Mouse (Mus musculus) central nervous system, embryonic 18 days (tissue): Measurements from ENCODE around the gene Olig2. TPM values are rescaled to one million over a fixed set of nuclear protein-coding genes. Genes with fewer than 3 reads are reported as not detected.

Experiments
- polyA plus RNA-seq: library from polyadenylated mRNA; depleted of rRNA; stranded (reverse); fragments of >200 nt; gene quantifications from 2 replicates; pipeline ENCODE4 v1.2.3, GENCODE M21; 2012; rRNA removed

Gene Olig2
- polyA plus RNA-seq, result 29.6 and 30.6 TPM in 2 replicates

DNA sequence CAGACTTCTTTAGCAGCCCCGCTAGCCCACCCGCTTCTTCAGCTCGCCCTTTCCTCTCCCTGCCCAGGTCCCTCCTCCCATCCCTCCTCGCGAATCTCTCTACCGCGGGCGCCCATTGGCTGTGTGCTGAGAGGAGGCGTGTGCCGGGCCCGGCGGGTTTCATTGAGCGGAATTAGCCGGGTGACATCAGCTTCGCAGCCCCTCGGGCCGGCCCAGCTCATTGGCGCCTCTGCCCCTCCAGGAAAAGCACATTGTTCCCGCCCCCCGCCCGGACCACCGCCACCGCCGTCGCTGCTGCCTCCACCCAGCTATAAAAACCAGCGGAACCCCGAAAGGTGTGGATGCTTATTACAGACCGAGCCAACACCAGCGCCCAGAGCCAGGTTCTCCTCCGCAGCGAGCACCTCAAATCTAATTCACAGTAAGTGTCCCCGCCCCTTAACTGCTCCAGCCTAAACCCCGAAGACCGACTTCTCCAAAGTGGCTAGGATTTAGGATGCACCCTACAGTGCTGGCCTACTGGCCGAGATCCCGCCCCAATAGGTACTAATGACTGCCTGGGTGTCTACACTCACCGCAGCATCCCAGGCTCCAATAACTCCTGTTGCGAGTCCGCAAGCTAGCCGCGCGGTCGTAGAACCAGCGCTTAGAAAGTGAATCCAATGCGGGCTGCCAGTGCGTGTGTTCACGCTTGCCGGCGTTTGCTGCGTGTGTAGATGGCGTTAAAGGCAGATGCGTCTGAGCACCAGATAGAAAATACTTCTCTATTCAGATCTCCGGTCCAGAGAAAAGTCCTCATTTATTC is at the start of gene Olig2:
Olig2 (plus strand) TSS at position 225 of the 805 bp plus-strand sequence.

DNA sequence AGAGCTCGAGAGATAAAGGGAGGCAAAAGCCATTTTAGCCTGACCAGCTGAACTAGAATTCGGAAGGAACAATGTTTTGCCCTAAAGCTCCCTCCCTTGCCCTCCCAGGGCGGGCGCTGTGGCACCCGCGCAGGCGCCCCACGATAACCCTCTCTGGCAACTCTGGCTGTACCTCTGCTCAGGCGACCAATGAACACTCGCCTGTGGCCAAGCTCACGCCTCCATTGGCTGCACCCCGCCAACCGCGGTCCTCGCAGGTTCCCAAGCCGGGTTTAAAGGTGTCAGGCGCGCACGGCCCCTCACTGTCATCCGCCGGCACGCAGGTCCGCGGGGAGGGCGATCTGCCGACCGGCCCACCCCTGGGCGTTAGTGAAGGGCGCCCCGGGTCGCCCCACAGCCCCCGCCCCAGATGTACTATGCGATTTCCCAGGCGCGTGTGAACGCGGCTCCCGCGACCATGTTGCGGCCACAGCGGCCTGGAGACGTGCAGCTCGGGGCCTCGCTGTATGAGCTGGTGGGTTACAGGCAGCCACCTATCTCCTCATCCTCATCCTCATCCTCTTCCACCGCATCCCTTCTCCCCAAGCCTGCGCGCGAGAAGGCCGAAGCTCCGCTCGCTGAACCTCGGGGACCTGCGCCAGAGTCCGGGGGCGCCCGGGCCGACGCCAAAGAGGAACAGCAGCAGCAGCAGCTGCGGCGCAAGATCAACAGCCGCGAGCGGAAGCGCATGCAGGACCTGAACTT is 44.4 kb downstream of the Olig2 start, which contains the start of gene Olig1:
Olig1 (plus strand) TSS at position 305 of the 744 bp plus-strand sequence.

Other genes with a start within 250 kb of the Olig2 start
- gene Synj1, start 214.1 kb upstream of the Olig2 start, polyA plus RNA-seq, result 90.4 and 91.8 TPM in 2 replicates
- gene Paxbp1, start 180.9 kb upstream of the Olig2 start, polyA plus RNA-seq, result 153 and 160 TPM in 2 replicates
- gene 4932438H23Rik, start 130.3 kb upstream of the Olig2 start, polyA plus RNA-seq, result 0.51 and 0.90 TPM in 2 replicates
- gene Olig1, start 44.3 kb downstream of the Olig2 start, polyA plus RNA-seq, result 120 and 135 TPM in 2 replicates
- 27.1 and 27.7 TPM in 2 replicates for gene Ifnar2, start 147.3 kb downstream of the Olig2 start, polyA plus RNA-seq
- not detected in 2 replicates for gene Gm21970, start 166.3 kb downstream of the Olig2 start, polyA plus RNA-seq
- gene Il10rb, start 180.7 kb downstream of the Olig2 start, polyA plus RNA-seq, result 8.1 and 8.6 TPM in 2 replicates